Mouse (Mus musculus) stomach, postnatal 0 days (tissue): ENCODE data around the gene Pof1b.

Experiments
- CTCF ChIP-seq: IDR thresholded peaks from 2 replicates; pipeline ENCODE4 v1.5.1; 2016; ENCODE audit warnings: antibody characterized with exemption, low read depth, mild to moderate bottlenecking, moderate library complexity
- EP300 ChIP-seq: optimal IDR thresholded peaks from 2 replicates; pipeline ENCODE3; 2016; ENCODE audit warnings: antibody characterized with exemption

GRCm38 (mm10) chrX:112698508-112698907, at the start of gene Pof1b:
- no peak for TF ChIP-seq CTCF
- TF ChIP-seq EP300, result no peak
